Mouse (Mus musculus) ovary, postnatal 14 days (tissue): Measurements from ENCODE around the gene St3gal5.
"Not testable (repeated sequence)": the region's sequence is repeated elsewhere in the genome, so short reads cannot be mapped to it uniquely, and the experiment has no call there.

Experiments
- DNase-seq: peaks from one replicate; pipeline ENCODE4 v3.0.0; 2022; ENCODE audit warnings: low spot score

St3gal5 gene

DNA sequence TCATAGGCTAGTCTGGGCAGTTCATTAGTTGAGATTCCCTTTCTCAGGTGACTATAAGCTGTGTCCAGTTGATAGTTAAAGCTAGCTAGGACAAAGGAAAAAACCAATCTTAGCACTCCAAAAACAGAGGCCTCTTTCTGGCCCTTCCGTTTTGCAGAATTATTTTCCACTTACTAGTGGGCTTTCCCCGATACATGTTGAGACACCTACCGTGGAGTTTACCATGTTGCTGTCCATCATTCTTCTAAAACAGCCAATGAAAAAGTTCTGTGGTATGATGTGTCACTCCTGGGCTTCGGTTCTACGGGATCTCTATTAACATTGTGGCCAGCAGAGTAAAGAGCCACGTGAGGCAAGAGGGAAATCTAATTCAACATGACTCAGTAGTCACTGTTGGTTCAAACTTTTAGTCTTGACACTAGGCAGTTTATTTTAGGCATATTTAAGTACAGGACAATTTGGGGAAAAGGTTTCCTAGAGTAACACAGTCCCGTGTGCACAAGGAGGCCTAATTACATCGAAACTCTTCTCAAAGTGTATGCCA lies 35.4 kb downstream of the St3gal5 start:
- no peak for DNase-seq

DNA sequence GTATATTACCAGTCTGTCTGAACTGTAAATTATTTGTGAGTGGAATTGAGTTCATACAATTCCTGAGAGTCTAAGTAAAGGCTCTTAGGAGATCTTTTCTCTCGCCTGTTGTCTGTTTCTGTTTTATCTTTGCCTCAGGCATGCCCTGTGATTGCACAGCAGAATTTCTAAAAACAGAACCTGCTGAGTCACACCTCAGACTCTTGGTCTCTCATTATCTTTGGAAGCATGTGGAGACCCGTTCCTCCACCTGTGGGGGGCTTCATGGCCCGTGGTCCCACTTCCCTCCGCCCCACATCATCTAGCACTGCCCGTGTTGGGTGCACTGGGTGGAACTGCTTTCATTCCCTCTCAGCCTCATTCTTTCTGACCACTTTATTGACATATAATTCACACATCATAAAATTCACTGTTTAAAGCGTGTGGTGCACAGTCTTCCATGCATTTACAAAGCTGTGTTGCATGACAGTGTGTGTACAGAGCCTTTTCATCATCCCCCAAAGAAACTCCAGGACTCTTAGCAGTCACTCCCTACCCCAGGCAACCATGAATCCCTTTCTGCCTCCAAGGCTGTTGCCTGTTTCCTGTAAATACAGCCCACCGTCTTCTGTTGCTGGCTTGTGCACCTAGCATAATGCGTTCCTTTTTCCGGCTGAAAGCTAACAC lies 37.6 kb downstream of the St3gal5 start:
- DNase-seq: no peak

DNA sequence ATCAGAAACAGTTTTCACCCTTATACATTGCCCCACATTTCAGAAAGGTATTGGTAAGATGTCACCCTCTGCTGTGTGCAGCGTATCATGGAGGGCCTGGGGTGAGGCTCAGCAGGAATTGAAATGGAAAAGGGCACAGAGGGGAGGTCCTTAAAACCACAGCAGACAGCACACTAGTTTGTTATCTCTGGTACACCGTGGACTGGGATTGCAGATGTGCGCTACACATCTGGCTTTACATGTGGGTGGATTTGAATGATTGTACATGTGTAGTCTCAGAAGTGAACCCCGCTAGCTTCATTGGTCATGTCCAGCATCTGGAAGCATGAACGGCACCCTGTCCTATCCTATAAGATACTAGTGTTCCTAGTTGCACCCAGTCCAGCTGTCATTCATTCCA lies 38.6 kb downstream of the St3gal5 start:
- DNase-seq: no peak

DNA sequence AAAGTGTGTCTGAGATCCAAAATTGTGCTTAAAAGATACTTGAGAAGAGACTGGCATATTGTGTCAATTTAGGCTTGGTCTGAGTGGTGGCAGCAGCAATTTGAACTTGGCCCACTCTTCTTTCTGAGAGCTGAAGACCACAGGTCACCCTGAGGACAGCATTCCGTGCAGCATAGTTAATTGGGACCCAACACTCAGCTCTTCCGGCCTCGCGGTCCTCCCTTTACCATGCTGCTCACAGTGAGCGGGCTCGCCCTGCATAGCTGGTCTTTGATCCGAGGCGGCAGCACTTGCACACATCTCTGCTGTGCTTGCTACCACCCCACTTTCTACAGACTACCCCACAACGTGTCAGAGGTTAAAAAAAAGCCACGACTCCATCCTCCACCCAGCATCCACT lies 39.2 kb downstream of the St3gal5 start:
- DNase-seq: no peak

DNA sequence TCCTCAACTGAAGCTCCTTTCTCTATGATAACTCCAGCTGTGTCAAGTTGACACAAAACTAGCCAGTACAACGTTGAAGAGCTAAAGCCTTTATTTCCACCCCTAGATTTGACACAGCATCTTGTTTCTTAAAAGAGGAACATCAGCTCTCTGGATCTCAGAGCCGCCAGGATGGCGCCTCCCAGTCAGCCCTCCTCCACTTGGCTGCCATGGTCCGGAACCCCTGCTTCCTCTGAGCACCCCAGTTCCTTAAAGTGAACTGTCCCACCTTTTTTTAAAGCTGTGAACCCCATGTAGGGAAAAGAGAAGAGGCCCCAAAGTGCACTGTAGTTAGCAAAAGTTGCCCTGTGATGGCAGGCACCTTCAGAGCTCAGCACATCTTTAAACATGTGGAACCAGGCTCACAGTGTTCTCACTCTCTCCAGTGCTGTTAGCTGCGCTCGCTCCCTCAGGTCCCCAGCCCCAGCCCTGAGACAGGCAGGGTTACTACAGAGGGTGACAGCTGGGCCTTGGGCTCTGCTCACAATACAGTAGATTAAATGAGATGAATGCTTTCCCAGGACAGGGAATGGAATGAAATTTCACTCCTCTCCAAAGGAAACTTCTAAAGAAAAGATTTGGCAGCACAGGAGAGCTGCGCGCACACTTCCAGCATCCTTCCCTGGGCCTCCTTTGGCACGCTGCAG lies 42.3 kb downstream of the St3gal5 start:
- no peak for DNase-seq

DNA sequence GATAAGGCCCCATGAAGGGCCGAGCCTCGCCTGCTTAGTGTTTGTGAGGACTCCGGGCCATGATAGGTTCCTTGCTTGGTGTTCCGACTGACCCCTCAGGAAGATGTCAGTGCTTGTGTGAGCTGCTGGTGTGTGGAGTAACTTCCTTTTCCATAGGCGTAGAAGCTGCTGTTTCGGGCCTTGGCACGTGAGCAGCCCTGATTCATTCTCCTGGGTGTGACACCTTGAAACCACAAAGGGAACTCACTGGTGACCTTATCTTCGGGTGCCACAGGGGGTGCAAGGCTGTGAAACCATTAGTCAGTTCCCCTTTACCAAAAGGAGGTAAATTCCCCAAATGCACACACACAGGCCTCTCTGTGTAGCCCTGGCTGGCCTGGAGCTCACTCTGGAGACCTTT lies 43.0 kb downstream of the St3gal5 start:
- DNase-seq: no peak

DNA sequence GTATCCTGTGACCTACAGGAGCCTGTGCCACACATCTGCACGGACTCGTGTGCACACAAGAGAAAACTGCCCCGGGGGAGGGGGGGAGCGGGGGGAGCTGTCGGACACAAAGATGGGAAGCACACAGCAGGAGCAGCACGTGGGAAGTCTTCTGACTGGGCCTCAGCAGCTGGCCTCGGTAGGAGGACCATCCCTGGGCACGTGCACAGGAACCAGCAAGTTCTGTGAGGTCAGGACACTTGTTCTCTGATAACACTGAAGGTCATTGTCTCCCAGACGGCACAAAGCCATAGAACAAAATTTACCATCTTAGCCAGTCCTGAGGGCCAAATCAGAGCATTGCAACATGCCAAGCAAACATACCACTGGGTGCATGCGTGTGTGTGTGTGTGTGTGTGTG lies 43.8 kb downstream of the St3gal5 start:
- DNase-seq: no peak

DNA sequence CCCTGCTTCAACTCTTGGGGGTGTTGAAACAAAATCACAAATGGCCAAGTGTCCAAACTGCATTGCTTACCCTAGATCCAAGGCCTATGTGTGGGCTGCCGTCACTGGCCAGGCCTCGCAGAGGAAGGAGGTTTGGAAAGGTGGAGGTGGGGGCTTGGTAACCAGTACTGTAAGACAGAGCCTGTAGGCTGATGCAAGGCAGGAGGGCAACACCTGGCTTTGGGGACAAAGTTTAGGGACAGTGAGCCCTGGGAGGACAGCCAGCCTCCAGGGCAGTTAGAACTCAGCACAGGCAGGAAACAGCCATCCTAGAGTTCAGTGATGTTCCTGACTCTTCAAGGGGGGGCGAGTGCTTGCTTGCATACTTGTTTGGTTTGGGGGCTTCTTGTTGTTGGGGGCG lies 45.2 kb downstream of the St3gal5 start:
- DNase-seq: no peak

DNA sequence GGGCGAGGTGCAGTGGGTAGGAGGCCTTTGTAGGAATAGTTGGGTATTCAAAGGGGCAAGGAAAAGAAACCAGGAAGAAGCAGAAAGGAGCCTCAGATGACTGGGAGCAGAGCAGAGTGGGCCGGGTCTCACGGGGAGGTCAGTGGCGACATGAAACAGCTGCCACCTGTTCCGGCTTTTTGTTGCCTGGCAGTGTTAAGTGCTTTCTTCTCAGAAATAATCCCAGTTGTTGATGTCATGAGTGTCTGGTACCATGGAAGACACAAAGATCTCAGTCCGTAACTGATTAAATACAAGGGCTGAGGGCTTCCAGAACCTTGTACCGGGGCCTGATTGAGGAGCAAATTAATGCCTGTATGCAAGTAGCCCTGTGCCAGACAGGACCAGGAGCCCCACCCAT lies 47.0 kb downstream of the St3gal5 start:
- DNase-seq: no peak

DNA sequence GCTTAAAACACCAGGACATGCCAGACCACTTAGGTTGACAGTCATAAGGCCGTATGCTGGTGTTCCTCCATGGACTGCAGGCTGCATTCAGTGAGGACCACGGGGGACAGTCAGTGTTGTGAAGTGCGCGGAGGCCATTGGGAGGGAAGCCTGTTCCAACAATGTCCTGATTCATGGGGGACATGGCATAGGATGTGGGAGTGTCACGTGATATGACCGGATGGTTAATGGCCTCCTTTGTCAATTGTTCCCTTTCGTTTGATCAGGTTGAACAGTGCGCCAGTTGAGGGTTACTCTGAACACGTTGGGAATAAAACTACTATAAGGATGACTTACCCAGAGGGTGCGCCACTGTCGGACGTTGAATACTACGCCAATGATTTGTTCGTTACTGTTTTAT lies 49.4 kb downstream of the St3gal5 start:
- no peak for DNase-seq

DNA sequence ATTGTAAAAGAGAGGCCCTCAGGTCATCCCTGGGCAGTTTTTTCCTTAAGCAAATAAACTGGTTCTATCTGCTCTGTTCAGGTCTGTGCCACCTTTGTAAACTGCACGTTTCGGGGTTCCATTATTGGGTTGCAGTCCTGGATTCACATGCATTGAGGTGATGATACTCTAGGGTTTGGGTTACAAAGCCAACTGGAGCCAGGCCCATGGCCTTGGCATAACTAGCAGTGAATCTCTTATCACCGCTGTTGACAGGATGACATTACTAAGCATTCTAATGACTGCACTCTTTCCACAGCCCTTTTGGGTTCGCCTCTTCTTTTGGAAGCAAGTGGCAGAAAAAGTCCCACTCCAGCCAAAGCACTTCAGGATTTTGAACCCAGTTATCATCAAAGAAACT lies 51.3 kb downstream of the St3gal5 start:
- no peak for DNase-seq

DNA sequence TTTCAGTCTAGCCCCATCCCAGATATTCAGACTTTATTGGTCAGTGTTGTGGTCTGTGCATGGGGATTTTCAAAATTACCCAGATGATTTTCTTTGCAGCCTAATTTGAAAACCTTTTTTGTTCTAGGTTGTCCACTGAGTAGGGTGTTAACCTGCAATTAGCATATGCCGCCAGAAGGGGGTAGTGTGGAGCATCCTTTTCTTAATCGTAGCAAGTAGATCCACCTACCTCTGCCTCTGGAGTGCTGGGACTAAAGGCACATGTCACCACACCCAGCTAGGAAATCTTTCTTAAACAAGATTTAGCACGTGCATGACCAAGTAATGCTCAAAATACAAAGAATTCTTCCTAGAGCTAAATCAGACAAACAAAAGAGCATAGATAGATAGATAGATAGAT lies 52.4 kb downstream of the St3gal5 start:
- DNase-seq: no peak

DNA sequence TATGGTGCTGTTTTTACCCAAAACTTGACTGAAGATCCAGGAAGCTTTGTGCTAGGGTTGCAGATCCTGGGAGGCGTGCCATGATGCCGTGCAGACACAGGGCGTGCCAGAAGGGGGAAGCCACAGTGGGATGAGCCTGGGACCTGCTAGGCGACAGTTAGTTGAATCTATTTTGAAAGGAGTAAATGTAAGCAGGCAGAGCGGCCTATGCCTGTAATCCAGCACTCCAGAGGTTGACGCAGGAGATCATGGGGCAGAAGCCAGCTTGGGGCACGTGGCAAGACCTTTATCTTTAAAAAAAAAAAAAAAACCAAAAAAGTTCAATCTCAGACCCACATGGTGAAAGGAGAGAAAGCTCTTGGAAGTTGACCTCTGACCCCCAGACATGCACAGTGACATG lies 55.3 kb downstream of the St3gal5 start:
- no peak for DNase-seq

DNA sequence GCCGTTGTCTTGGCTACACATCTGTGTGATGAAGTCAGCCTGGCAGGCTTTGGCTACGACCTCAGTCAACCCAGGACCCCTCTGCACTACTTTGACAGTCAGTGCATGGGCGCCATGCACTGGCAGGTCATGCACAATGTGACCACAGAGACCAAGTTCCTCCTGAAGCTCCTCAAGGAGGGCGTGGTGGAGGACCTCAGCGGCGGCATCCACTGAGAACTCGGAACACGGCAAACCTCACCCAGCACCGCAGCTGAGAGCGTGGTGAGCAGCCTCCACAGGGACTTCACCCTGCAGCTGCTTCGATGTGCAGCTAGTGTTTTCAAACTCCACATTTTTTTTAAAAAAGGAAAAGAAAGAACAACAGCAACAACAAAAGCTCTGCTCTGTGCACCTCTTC lies 56.1 kb downstream of the St3gal5 start:
- DNase-seq: no peak

DNA sequence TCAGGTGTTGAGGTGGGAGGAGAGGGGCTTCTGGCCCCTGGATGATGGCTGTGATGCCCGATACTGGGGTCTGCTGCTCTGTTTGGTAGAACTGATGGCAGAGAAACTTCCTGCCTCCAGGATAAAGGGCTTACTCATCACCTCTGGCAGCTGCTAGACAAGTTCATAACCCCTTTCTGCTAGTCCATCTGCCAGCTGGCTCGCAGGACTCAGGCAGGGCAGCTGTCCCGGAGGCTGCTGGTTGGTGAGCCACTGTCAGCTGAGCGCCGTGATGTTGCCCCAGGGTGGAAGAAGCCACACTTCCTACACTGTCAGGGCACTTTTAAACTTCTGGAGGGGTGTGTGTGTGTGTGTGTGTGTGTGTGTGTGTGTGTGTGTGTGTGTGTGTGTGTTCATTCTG lies 56.6 kb downstream of the St3gal5 start:
- DNase-seq: not testable (repeated sequence)

DNA sequence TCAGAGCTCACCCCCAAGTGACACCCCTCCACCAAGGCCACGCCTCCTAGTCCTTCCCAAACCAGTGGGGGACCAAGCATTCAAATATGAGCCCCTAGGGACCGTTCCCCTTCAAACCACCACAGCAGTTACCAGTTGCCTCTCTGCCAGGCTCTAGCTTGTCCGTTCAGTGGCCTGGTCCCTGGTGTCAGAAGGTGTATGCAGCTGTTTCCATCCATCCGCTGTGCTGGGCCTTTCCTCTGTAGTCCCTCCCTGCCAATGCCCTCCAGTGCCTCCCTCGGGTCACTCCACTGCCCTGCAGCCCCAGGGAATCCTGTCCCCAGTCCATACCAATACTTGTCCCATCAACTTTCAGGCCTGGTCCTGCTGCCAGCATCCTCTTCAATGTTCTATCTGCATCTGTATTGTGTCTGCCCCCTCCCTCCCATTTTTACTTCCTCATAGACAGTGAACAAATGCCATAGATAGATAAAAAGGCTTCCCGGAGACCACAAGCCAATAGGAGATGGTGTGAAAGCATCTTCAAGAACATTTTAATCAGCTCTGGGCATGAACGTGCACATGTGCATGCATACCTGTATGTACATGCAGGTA lies 57.6 kb downstream of the St3gal5 start:
- DNase-seq: no peak

DNA sequence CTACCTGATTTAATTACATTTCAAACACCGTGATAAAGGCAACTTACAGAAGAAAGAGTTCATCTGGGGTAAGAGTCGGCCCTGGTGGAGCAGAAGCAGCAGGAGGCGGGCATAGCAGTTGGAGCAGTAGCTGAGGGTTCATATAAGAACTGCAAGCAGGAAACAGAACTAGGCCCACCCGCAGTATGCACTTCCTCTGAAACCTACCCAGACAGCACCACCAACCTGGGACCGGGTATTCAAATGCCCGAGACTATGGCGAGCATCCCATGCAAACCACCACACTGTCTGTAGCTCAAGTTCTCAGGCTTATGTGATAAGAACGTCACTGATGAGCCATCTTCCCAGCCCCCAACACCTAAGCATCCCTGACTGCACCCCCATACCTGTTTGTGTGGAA lies 58.3 kb downstream of the St3gal5 start:
- DNase-seq: no peak

DNA sequence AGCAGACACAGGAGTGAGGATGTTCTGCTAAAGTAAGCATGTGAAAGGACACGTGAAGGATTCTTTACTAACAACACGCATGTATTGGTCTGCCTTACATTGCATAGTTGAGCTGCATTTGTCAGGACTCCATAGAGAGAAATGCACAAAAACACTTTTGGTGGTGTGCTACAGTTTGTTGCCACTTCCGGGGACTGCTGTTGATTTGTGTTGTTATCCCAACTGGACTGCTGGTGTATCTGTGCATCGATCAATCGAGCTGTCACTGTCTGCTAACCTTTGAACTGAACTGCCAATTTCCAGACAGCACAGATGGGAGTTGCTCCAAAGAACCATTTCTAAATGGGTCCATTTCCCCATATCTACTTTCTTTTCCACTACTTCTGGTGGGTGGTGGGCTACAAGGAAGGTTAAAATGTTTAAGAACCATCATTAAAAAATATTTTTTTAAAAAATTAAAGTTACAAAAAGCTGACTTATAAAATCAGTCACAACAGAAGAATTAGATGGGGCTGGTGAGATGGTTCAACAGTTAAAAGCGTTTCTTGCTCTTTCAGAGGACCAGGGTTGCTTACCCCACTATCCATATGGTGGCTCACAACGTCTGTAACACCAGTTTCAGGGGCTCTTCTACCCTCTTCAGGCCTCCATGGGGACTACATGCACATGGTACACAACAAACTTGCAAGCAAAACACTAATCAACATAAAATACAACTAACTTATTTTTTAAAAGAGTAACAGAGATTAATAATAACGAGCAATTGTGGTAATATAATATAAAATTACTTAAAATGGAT lies 61.8 kb downstream of the St3gal5 start:
- DNase-seq: no peak

DNA sequence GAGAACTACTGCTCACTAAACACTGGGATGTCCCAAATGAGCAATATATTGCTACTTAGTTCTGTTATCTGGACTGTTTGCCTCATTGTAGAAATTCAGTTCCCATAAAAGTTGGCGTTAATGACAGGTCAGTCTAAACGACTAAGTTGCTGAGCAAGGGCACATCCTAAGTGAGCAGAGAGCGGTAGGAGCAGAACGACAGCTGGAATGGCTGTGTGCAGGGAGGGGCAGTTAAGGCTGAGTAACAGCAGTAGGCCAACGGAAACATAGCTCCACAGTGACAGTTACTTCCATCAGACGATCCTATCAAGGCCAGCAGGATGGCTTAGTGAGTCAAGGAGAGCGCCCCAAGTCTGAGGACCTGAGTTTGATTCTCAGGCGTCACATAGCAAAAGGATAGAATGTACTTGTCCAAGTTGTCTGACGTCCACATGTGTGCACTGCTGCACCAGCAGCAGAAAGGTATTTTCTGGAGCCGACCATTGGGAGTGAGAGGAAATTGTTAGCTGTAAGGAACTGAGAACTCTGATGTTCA lies 62.5 kb downstream of the St3gal5 start:
- DNase-seq: no peak

DNA sequence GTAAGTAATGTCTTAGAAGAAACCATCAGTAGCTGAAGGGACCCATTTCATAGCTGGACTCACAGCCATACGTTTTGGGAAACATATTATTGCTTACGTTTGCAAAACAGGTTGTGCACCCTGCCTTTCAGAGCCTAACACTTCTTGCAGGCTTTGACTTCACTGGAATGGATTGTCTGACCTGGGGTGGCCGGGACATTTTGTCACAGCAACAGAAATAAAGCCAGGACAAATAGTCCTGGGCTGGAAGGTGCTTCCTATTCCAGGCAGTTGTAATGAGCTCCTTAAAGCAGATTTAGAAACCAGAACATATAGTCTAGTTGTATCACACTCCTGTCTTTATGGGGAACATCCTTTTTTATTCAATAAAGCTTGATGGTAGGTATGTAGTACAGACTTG lies 63.6 kb downstream of the St3gal5 start:
- DNase-seq: no peak

DNA sequence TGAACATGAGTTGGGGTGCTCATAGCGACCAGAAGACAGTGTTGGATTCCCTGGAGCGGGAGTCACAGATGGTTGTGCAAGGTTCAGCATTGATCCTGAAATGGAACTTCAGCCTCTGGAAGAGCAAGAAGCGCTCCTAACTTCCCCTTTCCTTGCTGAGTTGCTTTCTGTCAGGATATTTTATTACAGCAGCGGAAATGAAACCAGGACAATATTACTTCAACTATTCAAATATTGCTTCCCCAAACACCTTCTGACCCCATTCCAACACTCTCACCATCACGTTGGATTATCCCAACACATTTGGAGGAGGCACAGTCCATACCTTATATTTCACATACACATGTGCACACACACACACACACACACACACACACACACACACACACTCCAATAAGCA lies 64.4 kb downstream of the St3gal5 start:
- no peak for DNase-seq

DNA sequence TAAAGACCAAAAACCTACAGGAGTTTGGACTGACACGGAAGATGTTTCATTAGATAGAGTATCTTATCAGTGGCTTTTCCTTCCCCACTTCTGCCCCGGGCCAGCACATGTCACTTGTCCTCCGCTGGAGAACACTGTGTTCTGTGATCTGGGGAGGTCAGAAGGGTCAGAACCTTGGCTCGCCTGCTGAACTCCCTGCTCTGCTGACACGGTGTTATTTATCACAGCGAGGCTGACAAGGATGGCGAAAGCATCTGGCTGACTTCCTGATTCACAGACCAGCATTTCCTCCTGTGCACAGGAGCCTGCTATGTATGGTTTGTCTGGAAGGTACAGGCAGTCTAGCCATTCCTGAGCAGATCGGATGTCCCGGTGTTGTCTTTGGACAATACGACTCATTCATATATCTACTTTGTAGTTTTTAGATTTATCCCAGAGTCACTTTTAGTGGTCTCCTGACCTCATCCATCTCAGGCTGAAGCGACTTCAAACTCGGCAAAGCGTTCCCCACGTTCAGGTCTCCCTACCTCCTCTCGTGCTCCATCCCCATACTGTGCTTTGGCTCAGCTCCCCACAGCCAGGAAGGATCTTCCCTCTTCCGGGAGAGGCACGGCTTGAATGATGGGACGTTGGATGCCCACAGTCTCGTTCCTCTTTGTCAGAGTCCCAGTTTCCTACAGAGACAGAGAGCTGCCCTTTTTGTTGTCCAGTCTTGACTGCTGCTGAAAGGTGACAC lies 64.9 kb downstream of the St3gal5 start:
- no peak for DNase-seq
